Mouse (Mus musculus): ENCODE results near the gene Hist4h4.

Hist4h4 gene

GRCm38 (mm10) chr6:136803739-136804633, at the start of gene Hist4h4:
TSS of gene Hist4h4 (minus strand) at chr6:136804415.
- in situ Hi-C loops (cut with MseI, MboI) = no loop called here

- in situ Hi-C loops (cut with MseI, MboI) = no loop called here
Measured at GRCm38 (mm10) chr6:136852762-136853161, 48.5 kb upstream of the Hist4h4 start.

DNA sequence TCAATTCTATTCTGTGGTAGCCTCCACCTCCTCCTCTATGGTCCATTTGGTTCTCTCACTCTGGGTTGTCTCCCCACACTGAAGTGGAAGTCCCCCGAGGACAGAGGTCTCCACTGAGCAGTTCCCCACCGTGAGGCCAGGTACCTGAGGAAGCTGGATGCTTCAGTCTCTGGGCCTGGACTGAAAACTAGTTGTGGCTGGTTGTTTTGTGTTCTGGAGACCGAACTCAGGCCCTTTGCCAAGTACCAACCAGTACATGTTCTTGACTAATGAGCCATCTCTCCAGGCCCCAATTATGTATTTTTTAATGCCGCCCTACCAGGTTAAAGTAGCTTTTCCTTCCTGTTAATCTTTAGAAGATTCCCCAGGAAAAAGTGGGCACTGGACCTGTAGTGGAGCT, 48.1 kb upstream of the Hist4h4 start:
- in situ Hi-C loops (cut with MseI, MboI) = no loop called here

GRCm38 (mm10) chr6:136850267-136850666, 46.1 kb upstream of the Hist4h4 start:
- in situ Hi-C loops (cut with MseI, MboI) = no loop called here

GRCm38 (mm10) chr6:136848971-136849370, 44.8 kb upstream of the Hist4h4 start:
- in situ Hi-C loops (cut with MseI, MboI) = no loop called here

- in situ Hi-C loops (cut with MseI, MboI) = no loop called here
Measured at GRCm38 (mm10) chr6:136848399-136848798, 44.2 kb upstream of the Hist4h4 start.

- in situ Hi-C loops (cut with MseI, MboI) = no loop called here
Measured at GRCm38 (mm10) chr6:136847790-136848189, 43.6 kb upstream of the Hist4h4 start.

DNA sequence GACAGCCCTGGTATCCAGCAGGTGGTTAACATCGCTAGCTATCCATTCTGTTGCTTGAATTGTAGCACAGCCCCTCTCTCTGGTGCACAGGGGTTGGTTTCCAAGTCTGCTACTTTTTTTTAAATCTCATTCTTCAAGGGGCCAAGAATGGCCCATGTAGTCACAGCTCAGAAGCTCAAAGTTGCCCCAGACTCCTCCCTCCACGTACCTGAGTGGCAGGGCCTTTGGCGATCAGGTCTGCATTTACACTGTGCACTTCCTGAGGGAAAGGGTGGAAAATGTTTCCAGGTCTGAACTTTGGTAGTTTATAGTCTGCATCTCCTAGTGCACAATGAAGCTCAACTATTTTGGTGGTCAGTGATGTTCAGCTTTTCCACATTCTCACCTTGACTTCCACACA, 43.1 kb upstream of the Hist4h4 start:
- in situ Hi-C loops (cut with MseI, MboI) = no loop called here

- in situ Hi-C loops (cut with MseI, MboI) = no loop called here
Measured at GRCm38 (mm10) chr6:136845706-136846480, 41.7 kb upstream of the Hist4h4 start.

DNA sequence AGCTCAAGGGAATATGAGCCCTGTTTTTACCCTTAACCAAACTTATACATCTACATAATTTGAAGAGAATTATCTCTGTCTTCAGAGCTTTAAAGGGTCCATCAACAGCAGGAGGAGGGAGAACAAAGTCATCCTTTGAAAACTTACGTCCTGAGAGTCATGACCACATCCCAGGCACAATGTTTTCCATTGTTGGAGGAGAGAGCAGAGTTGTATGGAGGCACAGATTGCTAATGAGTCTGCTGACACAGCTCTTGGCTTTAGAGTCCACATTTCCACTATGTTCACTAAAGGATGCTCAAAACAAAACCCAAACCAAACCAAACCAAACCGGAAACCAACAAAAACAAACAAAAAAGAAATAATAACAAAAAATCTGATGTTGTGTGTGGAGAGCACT, 40.7 kb upstream of the Hist4h4 start:
- in situ Hi-C loops (cut with MseI, MboI) = no loop called here

DNA sequence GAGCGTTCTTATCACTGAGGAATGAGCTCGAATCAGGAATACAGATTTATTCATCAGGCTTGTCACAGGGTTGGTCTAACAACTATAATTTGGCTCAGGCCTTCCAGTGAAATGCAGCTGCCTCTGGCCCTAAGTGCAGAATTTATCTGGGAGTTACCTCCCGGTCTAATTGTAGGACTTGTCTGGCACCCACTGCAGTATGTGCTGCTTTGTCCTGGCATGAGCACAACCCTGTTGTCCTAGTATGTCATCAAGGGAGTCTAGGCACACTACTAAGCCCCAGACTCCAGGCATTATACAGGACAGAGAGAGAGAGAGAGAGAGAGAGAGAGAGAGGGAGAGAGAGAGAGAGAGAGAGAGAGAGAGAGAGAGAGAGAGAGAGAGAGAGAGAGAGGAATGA, 33.1 kb upstream of the Hist4h4 start:
- in situ Hi-C loops (cut with MseI, MboI) = no loop called here

- in situ Hi-C loops (cut with MseI, MboI) = no loop called here
Measured at GRCm38 (mm10) chr6:136835352-136835751, 31.1 kb upstream of the Hist4h4 start, which contains the start of gene Smco3. TSS of gene Smco3 (minus strand) at chr6:136835452.

DNA sequence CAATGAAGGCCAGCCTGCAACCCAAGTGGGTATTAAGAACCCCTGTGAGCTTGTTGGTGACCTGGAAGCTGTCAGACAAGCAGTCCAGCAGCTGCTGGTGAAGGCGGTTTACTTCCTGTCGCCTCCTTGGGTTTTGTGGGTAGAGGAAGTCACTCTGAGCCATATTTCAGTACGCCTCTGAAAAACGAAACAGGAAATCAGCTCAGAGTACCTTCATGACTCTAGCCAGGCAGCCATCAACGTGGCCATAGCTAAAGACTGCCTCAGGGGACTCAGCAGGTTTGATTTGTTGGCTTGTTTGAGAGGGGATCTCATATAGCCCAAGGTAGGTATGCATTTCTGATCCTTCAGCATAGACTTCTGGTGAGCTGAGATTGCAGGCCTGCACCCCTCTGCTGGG, 27.5 kb upstream of the Hist4h4 start:
- in situ Hi-C loops (cut with MseI, MboI) = no loop called here

DNA sequence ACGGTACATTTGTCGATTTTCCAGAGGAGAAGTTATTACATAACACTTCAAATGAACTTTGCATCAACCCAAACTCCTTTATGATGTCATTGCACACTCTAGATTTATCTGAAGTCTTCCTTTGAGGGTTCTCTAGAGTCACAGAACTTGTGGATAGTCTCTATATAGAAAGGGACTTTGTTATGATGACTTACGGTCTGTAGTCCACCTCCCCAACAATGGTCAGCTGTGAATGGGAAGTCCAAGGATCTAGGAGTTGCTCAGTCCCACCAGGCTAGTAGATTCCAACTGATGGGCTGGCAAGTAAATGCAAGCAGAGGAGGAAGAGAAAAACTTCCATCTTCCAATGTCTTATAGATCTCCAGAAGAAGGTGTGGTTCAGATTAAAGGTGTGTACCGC, 24.5 kb upstream of the Hist4h4 start:
- in situ Hi-C loops (cut with MseI, MboI) = no loop called here

DNA sequence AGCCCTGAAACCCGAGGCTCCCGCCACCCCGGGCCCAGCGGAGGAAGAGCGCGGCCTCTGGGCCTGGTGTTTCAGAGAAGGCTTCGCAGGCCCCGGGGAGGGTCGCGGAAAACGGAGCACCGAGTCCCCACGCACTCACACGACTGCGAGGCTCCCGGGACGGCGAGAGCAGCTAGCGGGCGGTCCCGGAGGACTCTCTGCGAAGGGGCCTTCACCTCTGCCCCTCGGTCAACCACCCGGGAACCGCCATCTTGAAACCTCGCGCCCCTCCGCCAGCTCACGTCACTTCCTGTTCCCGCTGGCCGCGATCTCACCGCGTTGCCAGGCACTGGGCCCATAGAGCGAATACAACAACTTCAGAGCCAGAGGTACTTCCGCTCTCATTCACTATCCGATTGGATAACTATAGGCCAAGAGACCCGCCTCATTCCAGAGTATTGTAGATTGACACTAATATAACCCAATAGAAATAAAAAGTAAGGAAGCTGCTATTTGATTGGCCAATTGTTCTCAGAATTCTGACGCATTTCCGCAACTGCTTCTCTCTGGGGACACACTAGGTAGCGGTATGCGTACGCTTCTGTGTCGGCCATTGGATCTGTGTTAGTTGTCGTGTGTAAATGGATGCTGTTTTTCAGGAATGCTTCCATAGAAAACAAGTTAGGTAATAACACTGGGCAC, 23.8 kb upstream of the Hist4h4 start, which contains the start of gene Wbp11:
Gene Wbp11 (minus strand): TSS at position 353 of the 681 bp plus-strand sequence.
- in situ Hi-C loops (cut with MseI, MboI) = no loop called here

DNA sequence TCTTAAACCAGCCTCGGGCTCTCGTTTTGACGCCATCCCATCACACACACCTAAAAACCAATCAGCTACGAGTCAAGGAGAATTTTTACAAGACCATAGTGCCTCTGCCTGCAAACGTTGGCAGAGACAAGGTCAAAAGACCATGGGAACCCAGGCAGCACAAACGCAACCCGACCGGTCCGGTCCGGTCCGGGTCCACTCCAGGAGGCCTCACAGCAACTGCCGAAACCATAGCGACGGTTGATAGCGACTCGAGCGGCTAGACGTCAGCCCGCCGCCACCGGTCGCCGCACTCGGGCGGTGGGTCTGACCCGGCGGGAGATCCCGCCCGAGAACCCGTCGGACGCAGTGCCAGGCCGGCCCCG, 23.3 kb upstream of the Hist4h4 start, which contains the start of gene BC049715:
Gene BC049715 (plus strand): TSS at position 111 of the 365 bp plus-strand sequence.
- in situ Hi-C loops (cut with MseI, MboI) = no loop called here

DNA sequence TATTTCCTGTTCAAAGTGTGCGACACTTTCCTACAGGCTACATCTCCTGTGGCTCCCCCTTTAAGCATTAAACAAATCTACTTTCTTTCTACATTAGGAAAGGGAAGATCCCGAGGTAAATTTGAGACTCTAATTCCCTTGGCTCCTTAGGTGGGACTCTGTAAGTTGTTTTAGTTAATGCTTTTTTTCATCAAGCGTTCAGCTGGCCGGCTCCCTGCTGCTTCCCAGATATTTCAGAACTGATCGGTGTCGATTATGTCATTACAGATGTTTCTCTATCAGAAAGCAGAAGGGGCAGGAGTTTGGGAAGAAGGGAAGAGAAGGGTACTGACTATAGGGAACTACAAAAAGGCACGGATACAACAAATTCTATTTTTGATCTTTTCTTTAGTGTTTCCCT, 22.9 kb upstream of the Hist4h4 start:
- in situ Hi-C loops (cut with MseI, MboI) = no loop called here

- in situ Hi-C loops (cut with MseI, MboI) = no loop called here
Measured at GRCm38 (mm10) chr6:136824987-136825386, 20.8 kb upstream of the Hist4h4 start.

DNA sequence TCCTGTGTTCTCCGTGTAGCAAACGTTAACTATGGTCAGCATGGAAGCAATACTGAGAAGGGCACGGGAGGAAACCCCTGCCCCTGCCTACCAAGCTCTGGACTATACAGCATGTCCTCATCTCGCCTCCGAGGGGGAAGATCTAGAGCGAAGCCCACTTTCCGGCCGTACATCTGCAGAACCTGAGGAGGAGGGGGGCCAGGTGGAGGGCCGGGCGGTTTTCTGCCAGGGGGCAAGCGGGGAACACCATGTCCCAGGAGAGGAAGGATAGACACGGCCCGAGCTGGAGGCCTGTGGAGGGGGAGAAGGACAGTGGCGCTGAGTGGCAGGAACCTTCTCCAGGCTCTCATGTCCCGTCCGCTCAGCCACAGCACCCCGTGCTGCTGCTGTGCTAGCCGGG, 16.9 kb upstream of the Hist4h4 start:
- in situ Hi-C loops (cut with MseI, MboI) = no loop called here

- in situ Hi-C loops (cut with MseI, MboI) = no loop called here
Measured at GRCm38 (mm10) chr6:136820381-136820780, 16.2 kb upstream of the Hist4h4 start.

GRCm38 (mm10) chr6:136817549-136817948, 13.3 kb upstream of the Hist4h4 start:
- in situ Hi-C loops (cut with MseI, MboI) = no loop called here

- in situ Hi-C loops (cut with MseI, MboI) = no loop called here
Measured at GRCm38 (mm10) chr6:136816826-136817225, 12.6 kb upstream of the Hist4h4 start.
